ENCODE assay signal across 9 mouse cellular contexts in genomic region chr11:98974871-98975719, GRCm38 (mm10). TPM values are rescaled to one million over a fixed set of nuclear protein-coding genes. Genes with fewer than 3 reads are reported as not detected.
A peak's percentile ranks its signal among the peaks of the same experiment; 100 is the strongest.
DNase-seq lines count a peak whose midpoint lies in the region; ATAC-seq and TF ChIP-seq lines count a peak whose summit lies in the region.
"Had no signal": no experiment of that assay in that cellular context is flagged by ENCODE, and none has a peak within 500 bp of the region (broad histone marks: within the 10 kb centered on the region; RNA-seq: fewer than 3 reads in every experiment).

No protein-coding gene starts in this region.

- H3K27ac ChIP-seq in heart, embryonic 13.5 days (replicated peaks) = no peak overlapping the region
- H3K27ac ChIP-seq in heart, embryonic 12.5 days (ENCODE audit: poor library complexity, severe bottlenecking) = no peak overlapping the region
- no peak overlapping the region for H3K27ac ChIP-seq in CH12.LX (ENCODE audit: insufficient read depth, low read depth)
- H3K27ac ChIP-seq in forebrain, postnatal 0 days (ENCODE audit: low read depth, low read length) = no peak overlapping the region
- H3K27ac ChIP-seq: lung, embryonic 15.5 days had no signal

- in situ Hi-C loops in CH12.LX (cut with MboI; ENCODE audit: low pct_ligation_motif_present, low pct_unique_long_range_greater_than_20kb, low sequenced_read_pairs) = loop anchor here (5.0 to 10.0 kb wide), 2 partner anchors 38 to 60 kb away; no protein-coding TSS in a partner anchor

- dilution Hi-C loops in CH12.LX (cut with MboI; ENCODE audit: extremely low pct_ligation_motif_present, extremely low pct_unique_long_range_greater_than_20kb, low sequenced_read_pairs) = no loop called here

- TF ChIP-seq POLR2A in CH12.LX (IDR thresholded peaks at IDR 0.05; ENCODE audit: low read depth, low read length) = no peak

- peak; percentile 83 for TF ChIP-seq RAD21 in CH12.LX (IDR thresholded peaks at IDR 0.05; ENCODE audit: low read depth, low read length)

- no peak for TF ChIP-seq EP300 in CH12.LX (IDR thresholded peaks at IDR 0.05; ENCODE audit: low read length)

- H3K9me3 ChIP-seq in heart, embryonic 13.5 days = no peaks in the 10 kb centered on the region
- H3K9me3 ChIP-seq in heart, embryonic 12.5 days (replicated peaks) = no peaks in the 10 kb centered on the region
- H3K9me3 ChIP-seq in CH12.LX (replicated peaks; ENCODE audit: low read length) = peaks cover 3% of the 10 kb centered on the region
- H3K9me3 ChIP-seq in forebrain, postnatal 0 days (ENCODE audit: low read length) = no peaks in the 10 kb centered on the region
- H3K9me3 ChIP-seq: lung, embryonic 15.5 days had no signal

- H3K36me3 ChIP-seq in heart, embryonic 13.5 days = peaks cover 58% of the 10 kb centered on the region
- peaks cover 51% of the 10 kb centered on the region for H3K36me3 ChIP-seq in heart, embryonic 12.5 days
- H3K36me3 ChIP-seq in CH12.LX (replicated peaks in 1 of 2; ENCODE audit: control insufficient read depth in 1 of 2, insufficient read depth in 1 of 2, low read length in 1 of 2) = peaks cover 32 to 52% of the 10 kb centered on the region in 2 experiments
- peaks cover 13% of the 10 kb centered on the region; the same call in 1 of the 2 replicates for H3K36me3 ChIP-seq in forebrain, postnatal 0 days (ENCODE audit: insufficient read depth)
- peaks cover 13% of the 10 kb centered on the region for H3K36me3 ChIP-seq in splenic B cell, adult 2 months (ENCODE audit: control insufficient read depth, insufficient read depth, low read length, poor library complexity, severe bottlenecking)

- H3K4me1 ChIP-seq in heart, embryonic 13.5 days = peaks cover 22% of the 10 kb centered on the region
- H3K4me1 ChIP-seq in heart, embryonic 12.5 days (replicated peaks) = peaks cover 17% of the 10 kb centered on the region
- H3K4me1 ChIP-seq in CH12.LX (ENCODE audit: control insufficient read depth in 1 of 2, insufficient read depth in 2 of 2) = peaks cover 0 to 1% of the 10 kb centered on the region in 2 experiments; a peak in 1 of 4 replicates
- H3K4me1 ChIP-seq in forebrain, postnatal 0 days (ENCODE audit: insufficient read depth) = peaks cover 12% of the 10 kb centered on the region; the same call in 1 of the 2 replicates

- DNase-seq in CH12.LX (ENCODE audit: extremely low read depth) = peak; percentile 74
- peak; percentile 69 for DNase-seq in c-Kit-positive CD71-positive TER-119-positive erythroid progenitor cells, embryonic 14.5 days (ENCODE audit: low spot score)
- DNase-seq in forebrain, postnatal 0 days = peak; percentile 90
- DNase-seq in layer of hippocampus, postnatal 25 days (ENCODE audit: extremely low spot score in 1 of 2, low spot score in 1 of 2) = peak; percentile 79 to 91
- DNase-seq in splenic B cell, adult 2 months (ENCODE audit: low read depth, low spot score) = peak; percentile 82

- no peak for ATAC-seq in heart, embryonic 13.5 days (ENCODE audit: extremely low read depth, insufficient number of reproducible peaks, low FRiP score, low TSS enrichment)
- ATAC-seq in heart, embryonic 12.5 days (ENCODE audit: insufficient number of reproducible peaks, low FRiP score) = no peak
- peak; percentile 72; the same call in 1 of the 2 replicates for ATAC-seq in forebrain, postnatal 0 days
- peak; percentile 46; the same call in 1 of the 2 replicates for ATAC-seq in megakaryocyte-erythroid progenitor cell, adult 5-6 weeks (replicated peaks; ENCODE audit: low FRiP score, low TSS enrichment, poor library complexity, severe bottlenecking)

- peak; percentile 78 to 91 for TF ChIP-seq CTCF in CH12.LX (conservative IDR thresholded peaks at IDR 0.05 in 1 of 2, IDR thresholded peaks at IDR 0.05 in 1 of 2; ENCODE audit: low read depth in 2 of 2, low read length in 2 of 2)
- peak; percentile 89 for TF ChIP-seq CTCF in forebrain, postnatal 0 days (IDR thresholded peaks at IDR 0.05; ENCODE audit: low read depth)

- WGBS in heart, embryonic 13.5 days = 45% methylated on average over 5 of the region's 5 CpGs
- WGBS in heart, embryonic 12.5 days = 47% methylated on average over 5 of the region's 5 CpGs
- WGBS in forebrain, postnatal 0 days = 53% methylated on average over 5 of the region's 5 CpGs

- H3K79me2 ChIP-seq in CH12.LX (replicated peaks; ENCODE audit: control insufficient read depth, extremely low read depth, insufficient read depth, poor library complexity, severe bottlenecking) = no peaks in the 10 kb centered on the region

- H3K4me3 ChIP-seq in heart, embryonic 13.5 days = no peak overlapping the region
- H3K4me3 ChIP-seq in heart, embryonic 12.5 days = no peak overlapping the region
- no peak overlapping the region for H3K4me3 ChIP-seq in CH12.LX (replicated peaks in 1 of 3; ENCODE audit: low read depth in 2 of 3, low read length in 2 of 3, poor library complexity in 1 of 3)
- no peak overlapping the region for H3K4me3 ChIP-seq in forebrain, postnatal 0 days (ENCODE audit: low read depth, low read length)
- H3K4me3 ChIP-seq: lung, embryonic 15.5 days had no signal

- peaks cover 5% of the 10 kb centered on the region for H3K27me3 ChIP-seq in heart, embryonic 13.5 days (replicated peaks)
- peaks cover 10% of the 10 kb centered on the region for H3K27me3 ChIP-seq in heart, embryonic 12.5 days (replicated peaks)
- peaks cover 8% of the 10 kb centered on the region for H3K27me3 ChIP-seq in CH12.LX (replicated peaks)
- H3K27me3 ChIP-seq in forebrain, postnatal 0 days (ENCODE audit: insufficient read depth, low read length) = no peaks in the 10 kb centered on the region
- H3K27me3 ChIP-seq in splenic B cell, adult 2 months (ENCODE audit: control insufficient read depth, insufficient read depth, low read length, poor library complexity, severe bottlenecking) = no peaks in the 10 kb centered on the region; the same call in 1 of the 2 replicates
- H3K27me3 ChIP-seq: lung, embryonic 15.5 days had no signal

- H3K9ac ChIP-seq in heart, embryonic 13.5 days = 0 out of 2 replicates have a peak overlapping the region, but pooled peaks have one; percentile 13
- H3K9ac ChIP-seq in heart, embryonic 12.5 days = no peak overlapping the region
- H3K9ac ChIP-seq in CH12.LX (ENCODE audit: insufficient read depth, low read depth) = no peak overlapping the region
- no peak overlapping the region for H3K9ac ChIP-seq in forebrain, postnatal 0 days
- H3K9ac ChIP-seq: lung, embryonic 15.5 days had no signal

- H3K4me2 ChIP-seq in heart, embryonic 13.5 days = no peak overlapping the region
- no peak overlapping the region for H3K4me2 ChIP-seq in heart, embryonic 12.5 days
- H3K4me2 ChIP-seq in CH12.LX (ENCODE audit: insufficient read depth, low read depth, poor library complexity, severe bottlenecking) = no peak overlapping the region
- no peak overlapping the region for H3K4me2 ChIP-seq in forebrain, postnatal 0 days (ENCODE audit: low read depth)
- H3K4me2 ChIP-seq: lung, embryonic 15.5 days had no signal

TF ChIP-seq in CH12.LX, 34 proteins besides CTCF, POLR2A, EP300 and RAD21 (continues in another document):
- 0 out of 2 replicates have a peak, but pooled peaks have one; percentile 21 for TF ChIP-seq JUND (conservative IDR thresholded peaks at IDR 0.05; ENCODE audit: low read depth, low read length)
- no peak for TF ChIP-seq UBTF (IDR thresholded peaks at IDR 0.05; ENCODE audit: low read depth, low read length)
- no peak for TF ChIP-seq KAT2A (IDR thresholded peaks at IDR 0.05; ENCODE audit: insufficient replicate concordance, low read length)
- TF ChIP-seq ZNF384 (IDR thresholded peaks at IDR 0.05; ENCODE audit: low read depth, low read length) = peak; percentile 62
- peak; percentile 77 for TF ChIP-seq SMC3 (IDR thresholded peaks at IDR 0.05; ENCODE audit: low read depth, low read length)
- no peak for TF ChIP-seq POLR2AphosphoS2 (IDR thresholded peaks at IDR 0.05; ENCODE audit: low read depth, low read length)
- TF ChIP-seq MAZ (IDR thresholded peaks at IDR 0.05; ENCODE audit: low read depth, low read length) = peak; percentile 37; the same call in 1 of the 2 replicates

RNA-seq across cellular contexts. Expression of gene Gjd3, which starts 7.7 kb away (rescaled TPM):
- polyA plus RNA-seq in heart, embryonic 13.5 days (2015; fragmentation: Nextera tagmentation; extraction: Ambion mirVana) = 1.3 and 3.3 TPM in 2 replicates
- 3.5 and 3.9 TPM in 2 replicates for polyA plus RNA-seq in heart, embryonic 12.5 days (2016; fragmentation: Nextera tagmentation; extraction: Ambion mirVana)
- total RNA-seq in CH12.LX (2012; rRNA removed) = 0.47 and 0.50 TPM in 2 replicates
- total RNA-seq in CH12.LX (2014; rRNA removed) = not detected in 2 replicates
- polyA plus RNA-seq in CH12.LX (2012; ENCODE audit: insufficient read length, low read depth) = not detected in 2 replicates
- total RNA-seq in forebrain, postnatal 0 days (2014; rRNA removed) = 1.2 and 1.4 TPM in 2 replicates
- polyA plus RNA-seq in forebrain, postnatal 0 days (2015; fragmentation: Nextera tagmentation; extraction: Ambion mirVana) = 2.0 and 2.7 TPM in 2 replicates
- 1 to 10 TPM; 1.5 to 2.3 TPM for total RNA-seq in layer of hippocampus, postnatal 25 days (2021)
- not detected in 2 replicates for total RNA-seq in megakaryocyte-erythroid progenitor cell, adult 5-6 weeks (2014; fragmentation: Nextera tagmentation)
- not detected in 2 replicates for total RNA-seq in megakaryocyte-erythroid progenitor cell, adult 5-6 weeks (2017)

RNA-seq across cellular contexts. Expression of gene Rara, which starts 47.5 kb away (rescaled TPM):
- 27.9 and 28.3 TPM in 2 replicates for polyA plus RNA-seq in heart, embryonic 13.5 days (2015; fragmentation: Nextera tagmentation; extraction: Ambion mirVana)
- polyA plus RNA-seq in heart, embryonic 12.5 days (2016; fragmentation: Nextera tagmentation; extraction: Ambion mirVana) = 33.8 and 35.1 TPM in 2 replicates
- 11.1 and 12.1 TPM in 2 replicates for total RNA-seq in CH12.LX (2012; rRNA removed)
- total RNA-seq in CH12.LX (2014; rRNA removed) = 2.7 and 4.5 TPM in 2 replicates
- polyA plus RNA-seq in CH12.LX (2012; ENCODE audit: insufficient read length, low read depth) = 12.4 and 13.7 TPM in 2 replicates
- total RNA-seq in forebrain, postnatal 0 days (2014; rRNA removed) = 11.6 and 15.2 TPM in 2 replicates
- 9.5 and 10.7 TPM in 2 replicates for polyA plus RNA-seq in forebrain, postnatal 0 days (2015; fragmentation: Nextera tagmentation; extraction: Ambion mirVana)
- 10 to 100 TPM; 17.0 to 17.7 TPM for total RNA-seq in layer of hippocampus, postnatal 25 days (2021)
- total RNA-seq in megakaryocyte-erythroid progenitor cell, adult 5-6 weeks (2014; fragmentation: Nextera tagmentation) = 7.8 and 15.9 TPM in 2 replicates
- total RNA-seq in megakaryocyte-erythroid progenitor cell, adult 5-6 weeks (2017) = 2.2 and 3.0 TPM in 2 replicates

RNA-seq across cellular contexts. Expression of gene Top2a, which starts 48.9 kb away (rescaled TPM):
- 158 and 170 TPM in 2 replicates for polyA plus RNA-seq in heart, embryonic 13.5 days (2015; fragmentation: Nextera tagmentation; extraction: Ambion mirVana)
- polyA plus RNA-seq in heart, embryonic 12.5 days (2016; fragmentation: Nextera tagmentation; extraction: Ambion mirVana) = 196 and 201 TPM in 2 replicates
- 400 and 420 TPM in 2 replicates for total RNA-seq in CH12.LX (2012; rRNA removed)
- total RNA-seq in CH12.LX (2014; rRNA removed) = 385 and 423 TPM in 2 replicates
- 422 and 444 TPM in 2 replicates for polyA plus RNA-seq in CH12.LX (2012; ENCODE audit: insufficient read length, low read depth)
- 30.2 and 40.7 TPM in 2 replicates for total RNA-seq in forebrain, postnatal 0 days (2014; rRNA removed)
- 18.1 and 19.7 TPM in 2 replicates for polyA plus RNA-seq in forebrain, postnatal 0 days (2015; fragmentation: Nextera tagmentation; extraction: Ambion mirVana)
- 1 to 10 TPM; 2.5 to 4.5 TPM for total RNA-seq in layer of hippocampus, postnatal 25 days (2021)
- 363 and 371 TPM in 2 replicates for total RNA-seq in megakaryocyte-erythroid progenitor cell, adult 5-6 weeks (2014; fragmentation: Nextera tagmentation)
- 444 and 492 TPM in 2 replicates for total RNA-seq in megakaryocyte-erythroid progenitor cell, adult 5-6 weeks (2017)

Comparison
In these comparisons a context has a peak if more than half of its experiments do, and no peak if none do; other contexts are left out.
1. ATAC-seq: peak in forebrain, postnatal 0 days (single experiment) and megakaryocyte-erythroid progenitor cell, adult 5-6 weeks (single experiment); none in heart, embryonic 13.5 days (single experiment) and heart, embryonic 12.5 days (single experiment).
2. Peak in every context shown above with its lines, with median percentiles within 50 percentile points of each other: DNase-seq.